Mouse (Mus musculus) liver, embryonic 15.5 days (tissue): ENCODE measurements around the gene Mapk11. TPM values are rescaled to one million over a fixed set of nuclear protein-coding genes. Genes with fewer than 3 reads are reported as not detected.

Experiments used
- ATAC-seq: fragments of 200-750 bp; cut with Nextera tagmentation; 2 replicates; pipeline ENCODE4 v1.8.0; 2017; ENCODE audit warnings: moderate number of reproducible peaks, mild to moderate bottlenecking, moderate library complexity; ENCODE audit not compliant: insufficient read depth
- H3K27ac ChIP-seq: fragments of 300-500 bp; sonication (generic); replicated peaks from 2 replicates; pipeline ENCODE4 v1.5.1; 2015; ENCODE audit warnings: mild to moderate bottlenecking, inconsistent platforms
- H3K27me3 ChIP-seq: fragments of 300-500 bp; sonication (generic); 2 replicates; pipeline ENCODE4 v1.6.1; 2015; ENCODE audit warnings: mild to moderate bottlenecking, inconsistent platforms
- H3K36me3 ChIP-seq: fragments of 300-500 bp; sonication (generic); replicated peaks from 2 replicates; pipeline ENCODE4 v1.6.1; 2015; ENCODE audit warnings: moderate library complexity, mild to moderate bottlenecking, inconsistent platforms
- H3K4me1 ChIP-seq: fragments of 300-500 bp; sonication (generic); replicated peaks from 2 replicates; pipeline ENCODE4 v1.6.1; 2015; ENCODE audit warnings: inconsistent platforms
- H3K4me2 ChIP-seq: fragments of 300-500 bp; sonication (generic); 2 replicates; pipeline ENCODE4 v1.6.1; 2015; ENCODE audit warnings: moderate library complexity, mild to moderate bottlenecking, inconsistent platforms
- H3K4me3 ChIP-seq: fragments of 300-500 bp; sonication (generic); replicated peaks from 2 replicates; pipeline ENCODE4 v1.5.1; 2015; ENCODE audit warnings: mild to moderate bottlenecking, inconsistent platforms
- H3K9ac ChIP-seq: fragments of 300-500 bp; sonication (generic); 2 replicates; pipeline ENCODE4 v1.6.1; 2015; ENCODE audit warnings: moderate library complexity, mild to moderate bottlenecking, inconsistent platforms
- H3K9me3 ChIP-seq: fragments of 300-500 bp; sonication (generic); replicated peaks from 2 replicates; pipeline ENCODE4 v1.6.1; 2016; ENCODE audit warnings: inconsistent platforms
- WGBS: fragments of 180-500 bp; shearing (Covaris S2); methylation state at CpG from one replicate; pipeline ENCODE4 v1.1.7; 2015; ENCODE audit warnings: mixed read lengths; ENCODE audit not compliant: insufficient replicate concordance; 5-methylcytosine and 5-hydroxymethylcytosine counted together
- polyA plus RNA-seq: library from polyadenylated mRNA; unstranded; fragments of >200 nt; fragmentation: Nextera tagmentation; extraction: Ambion mirVana; gene quantifications from 2 replicates; pipeline ENCODE4 v1.2.1, GENCODE M21; 2015

Gene Mapk11
- polyA plus RNA-seq, 1 experiment from 2014 or later, result 0.68 TPM

- ATAC-seq, result no peak
- WGBS, result 74% methylated on average over 8 of the region's 8 CpGs
- H3K4me2 ChIP-seq, result no peak overlapping the region
Observed at GRCm38 (mm10) chr15:89126622-89127021, 22.8 kb downstream of the Mapk11 start.

GRCm38 (mm10) chr15:89125351-89125750 is 24.1 kb downstream of the Mapk11 start:
- Histone ChIP-seq H3K4me2 (no peak overlapping the region), H3K9me3 (no peaks in the 10 kb centered on the region), H3K36me3 (peaks cover 7% of the 10 kb centered on the region), H3K4me1 (peaks cover 48% of the 10 kb centered on the region), H3K27me3 (peaks cover 10% of the 10 kb centered on the region; the same call in 1 of the 2 replicates), H3K9ac (no peak overlapping the region), H3K27ac (no peak overlapping the region), H3K4me3 (no peak overlapping the region)
- WGBS, result 77% methylated on average over 9 of the region's 9 CpGs
- ATAC-seq, result no peak

More at GRCm38 (mm10) chr15:89126622-89127021, 22.8 kb downstream of the Mapk11 start:
- Histone ChIP-seq H3K4me3 (no peak overlapping the region), H3K36me3 (peaks cover 5% of the 10 kb centered on the region; the same call in 1 of the 2 replicates), H3K4me1 (peaks cover 36% of the 10 kb centered on the region), H3K27ac (no peak overlapping the region), H3K27me3 (peaks cover 17% of the 10 kb centered on the region), H3K9me3 (no peaks in the 10 kb centered on the region), H3K9ac (no peak overlapping the region)

- Histone ChIP-seq H3K9me3 (no peaks in the 10 kb centered on the region), H3K4me3 (no peak overlapping the region), H3K36me3 (peaks cover 18% of the 10 kb centered on the region), H3K4me1 (peaks cover 57% of the 10 kb centered on the region), H3K9ac (no peak overlapping the region), H3K4me2 (peak overlapping the region; percentile 84; the same call in 1 of the 2 replicates), H3K27ac (no peak overlapping the region), H3K27me3 (no peaks in the 10 kb centered on the region)
- no peak for ATAC-seq
- 74% methylated on average over 3 of the region's 3 CpGs for whole genome bisulfite sequencing
Observed at GRCm38 (mm10) chr15:89124312-89124711, 25.1 kb downstream of the Mapk11 start.

- no peak for ATAC-seq
Observed at GRCm38 (mm10) chr15:89123595-89123994, 25.8 kb downstream of the Mapk11 start.

GRCm38 (mm10) chr15:89122649-89123366 is 26.6 kb downstream of the Mapk11 start, which contains the start of gene Tubgcp6:
TSS of gene Tubgcp6 (minus strand) at chr15:89123112.
- Histone ChIP-seq H3K27ac (peak within 1 kb of the TSS; percentile 79), H3K4me3 (peak within 1 kb of the TSS; percentile 93), H3K4me2 (peak within 1 kb of the TSS; percentile 84), H3K27me3 (no peaks in the 10 kb centered on the region), H3K9me3 (no peaks in the 10 kb centered on the region), H3K9ac (peak within 1 kb of the TSS; percentile 86), H3K4me1 (peaks cover 47% of the 10 kb centered on the region), H3K36me3 (peaks cover 31% of the 10 kb centered on the region)
- WGBS, result under 1% methylated on average over 47 of the region's 47 CpGs
- ATAC-seq, result peak; percentile 84

More at GRCm38 (mm10) chr15:89123595-89123994, 25.8 kb downstream of the Mapk11 start:
- Histone ChIP-seq H3K27me3 (no peaks in the 10 kb centered on the region), H3K36me3 (peaks cover 23% of the 10 kb centered on the region), H3K27ac (peak overlapping the region; percentile 79), H3K9ac (peak overlapping the region; percentile 86), H3K4me3 (peak overlapping the region; percentile 93), H3K4me2 (peak overlapping the region; percentile 84), H3K4me1 (peaks cover 51% of the 10 kb centered on the region), H3K9me3 (no peaks in the 10 kb centered on the region)
- 40% methylated on average over 11 of the region's 11 CpGs for WGBS

- peaks cover 69% of the 10 kb centered on the region for H3K36me3 ChIP-seq
Observed at GRCm38 (mm10) chr15:89118007-89118406, 31.4 kb downstream of the Mapk11 start.

GRCm38 (mm10) chr15:89110147-89110546 is 39.3 kb downstream of the Mapk11 start:
- H3K36me3 ChIP-seq, result peaks cover 97% of the 10 kb centered on the region
- no peak for ATAC-seq
- H3K4me3 ChIP-seq, result no peak overlapping the region
- WGBS, result 86% methylated on average over 9 of the region's 9 CpGs
- no peak overlapping the region for H3K9ac ChIP-seq
- H3K9me3 ChIP-seq, result no peaks in the 10 kb centered on the region
- no peaks in the 10 kb centered on the region for H3K4me1 ChIP-seq
- H3K4me2 ChIP-seq, result no peak overlapping the region
- H3K27ac ChIP-seq, result no peak overlapping the region
- no peaks in the 10 kb centered on the region for H3K27me3 ChIP-seq

More at GRCm38 (mm10) chr15:89118007-89118406, 31.4 kb downstream of the Mapk11 start:
- H3K9ac ChIP-seq, result no peak overlapping the region
- peaks cover 33% of the 10 kb centered on the region for H3K4me1 ChIP-seq
- H3K27ac ChIP-seq, result no peak overlapping the region
- ATAC-seq, result no peak
- H3K4me3 ChIP-seq, result no peak overlapping the region
- H3K9me3 ChIP-seq, result no peaks in the 10 kb centered on the region
- H3K4me2 ChIP-seq, result no peak overlapping the region
- no peaks in the 10 kb centered on the region for H3K27me3 ChIP-seq

- Histone ChIP-seq H3K4me1 (no peaks in the 10 kb centered on the region), H3K4me3 (no peak overlapping the region), H3K27me3 (no peaks in the 10 kb centered on the region), H3K4me2 (no peak overlapping the region), H3K36me3 (peaks cover 100% of the 10 kb centered on the region), H3K9me3 (no peaks in the 10 kb centered on the region), H3K9ac (no peak overlapping the region), H3K27ac (no peak overlapping the region)
- ATAC-seq, result no peak
- WGBS, result 86% methylated on average over 1 of the region's 1 CpGs
Observed at GRCm38 (mm10) chr15:89106976-89107375, 42.5 kb downstream of the Mapk11 start.

- Histone ChIP-seq H3K27ac (no peak overlapping the region), H3K27me3 (no peaks in the 10 kb centered on the region), H3K4me2 (no peak overlapping the region), H3K9ac (no peak overlapping the region), H3K4me3 (no peak overlapping the region), H3K36me3 (peaks cover 100% of the 10 kb centered on the region), H3K9me3 (no peaks in the 10 kb centered on the region), H3K4me1 (no peaks in the 10 kb centered on the region)
- no peak for ATAC-seq
- WGBS, result 86% methylated on average over 13 of the region's 13 CpGs
Observed at GRCm38 (mm10) chr15:89106073-89106472, 43.4 kb downstream of the Mapk11 start.

GRCm38 (mm10) chr15:89104425-89104824 is 45.0 kb downstream of the Mapk11 start:
- H3K36me3 ChIP-seq, result peaks cover 100% of the 10 kb centered on the region
- H3K4me1 ChIP-seq, result no peaks in the 10 kb centered on the region
- WGBS, result 90% methylated on average over 8 of the region's 8 CpGs
- H3K27me3 ChIP-seq, result no peaks in the 10 kb centered on the region
- H3K27ac ChIP-seq, result no peak overlapping the region
- H3K9ac ChIP-seq, result no peak overlapping the region
- no peak for ATAC-seq
- no peaks in the 10 kb centered on the region for H3K9me3 ChIP-seq
- H3K4me2 ChIP-seq, result no peak overlapping the region
- no peak overlapping the region for H3K4me3 ChIP-seq

- Histone ChIP-seq H3K9me3 (no peaks in the 10 kb centered on the region), H3K4me2 (no peak overlapping the region), H3K4me3 (no peak overlapping the region), H3K36me3 (peaks cover 100% of the 10 kb centered on the region), H3K27me3 (no peaks in the 10 kb centered on the region), H3K4me1 (no peaks in the 10 kb centered on the region), H3K27ac (no peak overlapping the region), H3K9ac (no peak overlapping the region)
- WGBS, result 79% methylated on average over 10 of the region's 10 CpGs
- ATAC-seq, result no peak
Observed at GRCm38 (mm10) chr15:89103921-89104320, 45.5 kb downstream of the Mapk11 start.
